Mouse (Mus musculus) A20 (cell line): ENCODE results near the gene Ccr7.

Experiments
- DNase-seq: peaks from one replicate; pipeline ENCODE4 v3.0.0-alpha.2; 2011; ENCODE audit warnings: low read depth, low spot score

Gene Ccr7

GRCm38 (mm10) chr11:99154987-99155641, at the start of gene Ccr7:
Gene Ccr7, minus strand, starts transcription at chr11:99155077.
- peak; percentile 86 for DNase-seq

DNA sequence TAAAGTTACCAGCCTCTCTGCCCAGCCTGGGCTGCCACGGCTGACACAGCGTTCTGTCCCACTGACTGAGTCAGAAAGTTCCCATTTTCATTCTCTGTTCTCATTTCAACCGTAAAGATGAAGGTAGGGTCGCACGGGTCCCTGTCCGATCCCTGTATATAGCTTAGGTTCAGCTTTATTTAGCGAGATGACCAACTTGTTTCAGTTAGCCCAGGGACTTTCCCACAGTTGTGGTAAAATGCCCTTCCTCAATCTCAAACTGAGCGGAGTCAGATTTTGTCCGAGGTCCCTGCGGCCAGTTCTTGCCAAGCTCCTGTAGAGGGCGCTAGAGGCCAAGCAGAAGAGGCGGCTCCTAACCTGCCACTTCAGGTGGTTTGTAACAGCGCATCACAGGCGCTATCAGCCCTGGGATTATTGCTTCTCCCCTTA, 34.3 kb upstream of the Ccr7 start:
- peak; percentile 91 for DNase-seq

DNA sequence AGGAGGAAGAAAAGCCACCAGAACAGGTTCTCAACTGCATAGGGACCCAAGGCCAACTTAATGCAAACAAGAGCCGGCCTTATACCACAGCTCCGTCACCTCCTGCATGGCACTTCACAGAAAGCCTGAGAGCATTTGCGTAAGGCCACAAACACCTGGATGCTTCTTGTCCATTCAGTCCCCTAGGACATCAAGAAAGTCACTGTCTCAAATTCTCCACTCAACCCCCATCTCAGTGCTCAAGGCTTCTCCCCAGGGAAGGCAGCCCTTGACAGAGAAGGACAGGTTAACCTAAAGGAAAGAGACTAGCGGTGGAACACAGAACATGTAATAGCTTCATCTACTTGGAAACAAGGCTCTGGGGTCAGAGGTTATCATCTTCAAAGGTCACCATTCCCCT, 32.5 kb upstream of the Ccr7 start:
- DNase-seq, result no peak

- peak; percentile 88 for DNase-seq
Observed at GRCm38 (mm10) chr11:99186836-99187235, 32.0 kb upstream of the Ccr7 start.

DNA sequence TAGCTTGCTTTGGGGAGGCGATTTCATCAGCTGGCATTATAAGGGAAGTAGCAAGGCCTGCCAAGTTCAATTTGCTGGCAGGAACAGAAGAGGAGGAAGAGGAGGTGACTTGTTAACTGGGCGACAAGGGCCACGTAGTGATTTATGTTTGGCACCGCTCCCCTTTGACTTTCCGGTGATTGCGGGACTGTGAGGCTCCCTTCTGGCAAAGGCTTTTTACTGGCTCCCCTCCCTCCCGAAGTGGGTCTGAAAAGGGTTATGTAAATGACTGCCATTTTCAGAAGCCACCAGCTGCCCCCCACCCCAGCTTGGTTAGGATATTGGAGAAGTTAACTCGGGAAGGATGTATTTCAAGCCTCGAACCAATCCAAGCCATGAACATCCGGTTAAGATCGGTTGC, 27.7 kb upstream of the Ccr7 start:
- DNase-seq, result no peak

DNA sequence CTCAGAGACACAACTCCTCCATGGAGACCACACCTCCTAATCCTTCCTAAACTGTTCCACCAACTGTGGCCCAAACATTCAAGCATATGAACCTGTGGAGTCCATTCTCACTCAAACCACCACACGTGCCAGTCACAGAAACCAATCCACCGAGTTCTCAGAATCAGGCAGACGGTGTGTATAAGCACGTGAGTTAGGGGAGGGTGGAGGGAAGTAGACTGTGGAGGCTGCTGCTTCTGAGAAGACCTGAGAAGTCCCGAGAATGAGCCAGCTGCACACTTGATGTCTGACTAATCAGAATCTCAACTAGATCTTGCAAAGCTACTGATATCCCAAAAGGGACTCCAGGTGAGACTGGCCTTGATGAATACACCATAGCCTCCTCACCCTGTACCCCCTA, 25.2 kb upstream of the Ccr7 start:
- DNase-seq, result no peak

- no peak for DNase-seq
Observed at GRCm38 (mm10) chr11:99177925-99178198, 23.0 kb upstream of the Ccr7 start.

DNA sequence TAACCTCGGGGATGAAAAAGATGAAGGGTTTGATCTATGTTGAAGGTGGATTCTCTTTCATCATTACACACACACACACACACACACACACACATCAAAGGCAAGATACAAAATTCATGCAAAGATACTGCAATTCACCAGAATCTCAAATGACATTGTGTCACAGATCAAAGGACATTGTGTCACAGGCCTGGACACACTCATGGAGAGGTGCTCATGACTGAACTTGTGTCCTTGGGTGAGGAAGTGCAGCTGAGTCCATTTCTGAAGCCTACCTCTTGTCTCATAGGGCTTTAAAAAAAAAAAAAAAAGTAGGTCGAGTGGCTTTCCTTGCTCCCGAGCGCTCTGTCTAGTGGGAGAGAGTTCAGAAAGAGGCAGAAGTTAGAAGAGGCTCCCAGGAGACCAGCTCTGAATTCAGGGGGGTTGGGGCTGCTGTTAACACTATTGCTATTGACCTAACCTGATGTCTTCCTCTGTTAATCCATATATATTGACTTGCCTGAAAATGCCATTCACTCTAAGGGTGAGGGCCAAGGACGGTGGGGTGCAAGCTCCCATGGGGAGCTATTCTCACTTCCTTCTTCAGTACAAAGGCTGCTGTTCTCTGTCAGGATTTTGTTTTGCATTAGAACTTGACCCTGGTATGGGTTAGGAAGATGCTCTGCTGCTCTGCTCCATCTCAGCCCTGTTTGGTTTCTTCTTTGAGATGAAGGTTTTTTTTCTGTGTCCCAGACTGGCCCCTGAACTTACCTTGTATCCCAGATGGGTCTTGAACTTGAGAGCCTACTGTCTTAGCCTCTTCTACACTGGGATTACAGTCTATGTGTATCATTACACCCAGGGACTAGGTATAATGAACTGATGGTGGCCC, 22.4 kb upstream of the Ccr7 start:
- DNase-seq, result no peak

- DNase-seq, result peak; percentile 48
Observed at GRCm38 (mm10) chr11:99172002-99172401, 17.1 kb upstream of the Ccr7 start.

- DNase-seq, result no peak
Observed at GRCm38 (mm10) chr11:99171442-99171841, 16.6 kb upstream of the Ccr7 start.

GRCm38 (mm10) chr11:99170547-99171267, 15.8 kb upstream of the Ccr7 start:
- DNase-seq, result peak; percentile 76

- no peak for DNase-seq
Observed at GRCm38 (mm10) chr11:99170005-99170404, 15.1 kb upstream of the Ccr7 start.

GRCm38 (mm10) chr11:99169438-99169837, 14.6 kb upstream of the Ccr7 start:
- no peak for DNase-seq

DNA sequence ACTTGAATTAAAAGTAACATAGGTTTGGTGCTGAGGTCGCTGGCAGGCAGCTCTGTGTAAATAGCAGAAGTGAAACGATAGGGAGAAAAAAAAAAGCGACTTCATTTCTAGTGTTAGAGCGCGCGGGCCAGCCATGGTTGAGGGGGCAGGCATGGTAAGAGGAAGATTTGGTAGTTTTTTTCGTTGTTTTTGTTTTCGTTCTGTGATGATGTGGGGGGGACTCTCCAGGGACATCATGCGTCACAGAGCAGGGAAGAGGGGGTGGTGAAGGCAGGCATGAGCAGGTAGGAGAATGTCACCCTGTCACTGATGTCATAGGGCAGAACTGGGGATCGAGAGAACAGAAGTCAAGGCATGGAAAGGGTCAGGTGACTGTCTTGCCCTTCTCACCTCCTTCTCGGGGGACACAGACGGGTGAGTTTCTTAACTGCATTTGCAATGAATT, 13.2 kb upstream of the Ccr7 start:
- DNase-seq, result peak; percentile 93

GRCm38 (mm10) chr11:99167576-99167975, 12.7 kb upstream of the Ccr7 start:
- DNase-seq, result no peak

- no peak for DNase-seq
Observed at GRCm38 (mm10) chr11:99166241-99166640, 11.4 kb upstream of the Ccr7 start.

DNA sequence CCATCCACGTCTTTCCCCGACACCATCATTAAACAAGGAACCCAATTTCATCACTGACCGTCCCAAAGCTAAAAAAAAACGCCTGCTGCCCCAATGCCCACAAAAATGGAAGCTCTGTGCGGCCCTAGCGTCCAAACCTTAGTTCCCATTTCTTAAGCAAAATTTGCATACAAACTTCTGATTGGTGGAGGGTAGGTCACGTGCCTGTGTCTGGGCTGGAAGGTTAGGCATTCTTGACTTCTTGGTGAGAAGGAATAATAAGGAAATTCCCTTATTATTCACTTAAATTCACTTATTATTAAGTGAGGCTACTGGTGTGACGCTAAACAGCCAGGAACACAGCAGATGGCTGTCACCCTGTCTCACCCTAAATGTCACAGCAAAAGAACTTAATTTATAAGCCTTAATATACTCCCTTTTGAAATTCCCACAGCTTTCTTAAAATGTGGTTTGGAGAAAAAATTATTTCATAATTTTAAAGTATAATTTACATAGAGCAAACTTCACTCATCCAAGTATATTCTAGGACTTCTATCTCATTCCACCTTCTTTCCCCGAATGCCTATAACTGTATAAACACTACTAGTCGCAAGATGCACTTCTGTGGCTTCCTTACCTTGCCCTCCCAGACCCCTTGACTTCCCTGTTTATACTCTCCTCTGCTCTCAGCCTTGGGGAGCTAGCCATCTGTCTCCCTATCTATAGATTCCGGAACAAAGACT, 10.3 kb upstream of the Ccr7 start:
- no peak for DNase-seq

GRCm38 (mm10) chr11:99162972-99163686, 8.3 kb upstream of the Ccr7 start:
- peak; percentile 69 for DNase-seq

GRCm38 (mm10) chr11:99161648-99162047, 6.8 kb upstream of the Ccr7 start:
- DNase-seq, result no peak

DNA sequence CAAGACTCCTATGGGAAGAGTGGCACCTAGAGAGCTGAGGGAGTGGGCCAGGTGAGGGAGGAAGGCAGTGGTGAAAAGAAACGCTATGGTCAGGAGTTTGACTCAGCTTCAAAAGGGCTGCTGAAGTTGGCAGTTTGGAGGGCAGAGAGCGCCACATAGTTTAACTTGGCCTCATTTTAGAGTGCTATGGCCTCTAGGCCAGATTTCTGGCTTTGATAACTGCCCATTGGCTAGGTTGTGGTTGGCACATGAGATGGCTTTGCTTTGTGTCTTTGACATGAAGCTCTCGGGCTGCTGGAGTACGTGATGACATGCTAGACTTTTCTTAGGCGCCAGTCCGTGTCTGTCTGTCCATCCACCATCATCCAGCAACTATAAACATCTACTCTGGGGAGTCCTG, 5.4 kb upstream of the Ccr7 start:
- no peak for DNase-seq

DNA sequence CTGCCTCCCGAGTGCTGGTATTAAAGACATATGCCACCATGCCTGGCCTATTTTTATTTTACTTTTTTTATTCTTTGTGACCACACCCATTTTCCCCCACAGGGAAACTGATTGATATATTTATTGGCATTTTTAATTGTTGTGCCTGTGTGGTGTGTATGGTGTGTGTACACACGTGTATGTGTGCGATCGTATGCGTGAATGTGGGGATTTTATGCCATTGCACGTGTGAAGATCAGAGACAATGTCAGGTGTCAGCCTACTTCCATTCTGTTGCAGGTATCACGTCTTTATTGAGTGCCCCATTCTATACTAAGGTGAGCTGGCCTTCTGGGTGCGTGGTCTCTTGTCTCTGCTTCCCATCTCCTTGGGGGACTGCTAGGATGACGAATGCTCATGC, 940 bp upstream of the Ccr7 start:
- no peak for DNase-seq
